Mouse (Mus musculus) embryonic facial prominence, embryonic 14.5 days (tissue): ENCODE data around the gene Ggnbp2. TPM values are rescaled to one million over a fixed set of nuclear protein-coding genes. Genes with fewer than 3 reads are reported as not detected.

Experiments
- ATAC-seq: fragments of 200-750 bp; cut with Nextera tagmentation; 2 replicates; pipeline ENCODE4 v1.8.0; 2017; ENCODE audit warnings: low read depth, moderate number of reproducible peaks, moderate TSS enrichment
- DNase-seq: peaks from one replicate; pipeline ENCODE4 v3.0.0-alpha.2; 2015; ENCODE audit warnings: low spot score
- H3K27ac ChIP-seq: fragments of 300-500 bp; sonication (generic); replicated peaks from 2 replicates; pipeline ENCODE4 v1.5.1; 2014; ENCODE audit warnings: low read depth, mild to moderate bottlenecking, low read length, moderate library complexity
- H3K27me3 ChIP-seq: fragments of 300-500 bp; sonication (generic); replicated peaks from 2 replicates; pipeline ENCODE4 v1.6.1; 2014; ENCODE audit warnings: low read length; ENCODE audit not compliant: control insufficient read depth, insufficient read depth
- H3K36me3 ChIP-seq: fragments of 300-500 bp; sonication (generic); 2 replicates; pipeline ENCODE4 v1.6.1; 2014; ENCODE audit warnings: low read length, mixed read lengths; ENCODE audit not compliant: control insufficient read depth, insufficient read depth
- H3K4me1 ChIP-seq: fragments of 300-500 bp; sonication (generic); 2 replicates; pipeline ENCODE4 v1.6.1; 2014; ENCODE audit warnings: antibody characterized with exemption, low read length; ENCODE audit not compliant: control insufficient read depth, insufficient read depth
- H3K4me2 ChIP-seq: fragments of 300-500 bp; sonication (generic); 2 replicates; pipeline ENCODE4 v1.6.1; 2014; ENCODE audit warnings: low read depth, mild to moderate bottlenecking, low read length, moderate library complexity, mixed read lengths
- H3K4me3 ChIP-seq: fragments of 300-500 bp; sonication (generic); 2 replicates; pipeline ENCODE4 v1.5.1; 2014; ENCODE audit warnings: low read depth, mild to moderate bottlenecking, low read length
- H3K9ac ChIP-seq: fragments of 300-500 bp; sonication (generic); 2 replicates; pipeline ENCODE4 v1.6.1; 2014; ENCODE audit warnings: low read depth, mild to moderate bottlenecking, low read length, moderate library complexity, mixed read lengths
- H3K9me3 ChIP-seq: fragments of 300-500 bp; sonication (generic); 2 replicates; pipeline ENCODE4 v1.6.1; 2016; ENCODE audit warnings: low read length; ENCODE audit not compliant: control insufficient read depth
- WGBS: fragments of 180-500 bp; shearing (Covaris S2); extraction: QIAGEN DNeasy Blood & Tissue Kit; methylation state at CpG from one replicate; pipeline ENCODE4 v1.1.7; 2014; 5-methylcytosine and 5-hydroxymethylcytosine counted together
- polyA plus RNA-seq: library from polyadenylated mRNA; unstranded; fragments of >200 nt; fragmentation: Nextera tagmentation; extraction: Ambion mirVana; gene quantifications from 2 replicates; pipeline ENCODE4 v1.2.1, GENCODE M21; 2014

Ggnbp2 gene
- polyA plus RNA-seq, 1 experiment from 2014 or later: 62.4 TPM

DNA sequence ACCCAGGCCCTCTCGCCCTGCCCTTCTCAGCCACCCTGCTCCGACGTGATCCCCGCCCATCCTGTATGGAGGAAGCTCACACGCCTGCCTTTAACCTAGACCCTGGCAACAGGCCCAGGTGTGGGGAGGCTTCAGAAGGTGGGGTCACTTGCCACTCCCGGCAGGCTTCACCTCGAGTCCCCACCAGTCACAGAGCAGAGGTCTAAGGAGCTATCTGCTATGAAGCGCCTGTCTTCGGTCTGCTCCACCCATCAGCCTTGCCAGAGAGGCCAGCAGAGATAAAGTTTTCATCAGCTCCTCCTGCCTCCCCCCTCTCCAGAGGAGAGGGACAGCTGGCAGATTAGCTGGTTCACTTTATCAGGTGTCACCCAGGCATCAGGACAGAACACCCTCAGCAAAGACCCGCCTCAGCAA lies 47.1 kb downstream of the Ggnbp2 start:
- ATAC-seq: no peak

DNA sequence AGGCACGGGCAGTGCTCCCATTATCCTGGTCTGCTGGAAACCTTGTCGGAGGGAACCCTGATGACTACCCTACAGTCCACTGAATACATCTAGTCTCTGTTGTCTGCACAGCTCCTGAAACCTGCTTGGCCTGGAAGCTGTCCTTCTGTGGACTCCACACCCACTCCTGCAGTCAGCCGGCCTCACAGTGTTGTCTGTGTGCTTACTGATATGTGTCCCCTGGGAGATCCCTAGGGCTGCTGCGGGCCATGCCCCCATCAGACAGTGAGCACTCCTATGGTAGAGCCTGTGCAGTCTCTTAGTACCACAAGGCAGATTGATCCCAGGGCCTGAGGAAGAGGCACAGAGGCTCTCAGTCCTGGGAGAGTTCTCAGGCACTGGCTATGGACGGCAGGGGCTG lies 48.1 kb downstream of the Ggnbp2 start:
- no peak for ATAC-seq
- no peak overlapping the region for H3K27ac ChIP-seq
- WGBS: 78% methylated on average over 5 of the region's 5 CpGs
- DNase-seq: no peak
- no peaks in the 10 kb centered on the region for H3K9me3 ChIP-seq
- no peak overlapping the region for H3K4me3 ChIP-seq
- H3K4me2 ChIP-seq: no peak overlapping the region
- H3K9ac ChIP-seq: no peak overlapping the region
- H3K4me1 ChIP-seq: no peaks in the 10 kb centered on the region
- no peaks in the 10 kb centered on the region for H3K27me3 ChIP-seq
- 0 out of 2 replicates have a peak, but pooled peaks cover 6% of the 10 kb centered on the region for H3K36me3 ChIP-seq

More for the DNA sequence above, 47.1 kb downstream of the Ggnbp2 start:
- Histone ChIP-seq H3K36me3 (0 out of 2 replicates have a peak, but pooled peaks cover 6% of the 10 kb centered on the region), H3K9ac (no peak overlapping the region), H3K4me2 (no peak overlapping the region), H3K4me3 (no peak overlapping the region), H3K27me3 (no peaks in the 10 kb centered on the region), H3K27ac (no peak overlapping the region), H3K9me3 (no peaks in the 10 kb centered on the region), H3K4me1 (peaks cover 8% of the 10 kb centered on the region)
- no peak for DNase-seq
- WGBS: 69% methylated on average over 10 of the region's 10 CpGs

DNA sequence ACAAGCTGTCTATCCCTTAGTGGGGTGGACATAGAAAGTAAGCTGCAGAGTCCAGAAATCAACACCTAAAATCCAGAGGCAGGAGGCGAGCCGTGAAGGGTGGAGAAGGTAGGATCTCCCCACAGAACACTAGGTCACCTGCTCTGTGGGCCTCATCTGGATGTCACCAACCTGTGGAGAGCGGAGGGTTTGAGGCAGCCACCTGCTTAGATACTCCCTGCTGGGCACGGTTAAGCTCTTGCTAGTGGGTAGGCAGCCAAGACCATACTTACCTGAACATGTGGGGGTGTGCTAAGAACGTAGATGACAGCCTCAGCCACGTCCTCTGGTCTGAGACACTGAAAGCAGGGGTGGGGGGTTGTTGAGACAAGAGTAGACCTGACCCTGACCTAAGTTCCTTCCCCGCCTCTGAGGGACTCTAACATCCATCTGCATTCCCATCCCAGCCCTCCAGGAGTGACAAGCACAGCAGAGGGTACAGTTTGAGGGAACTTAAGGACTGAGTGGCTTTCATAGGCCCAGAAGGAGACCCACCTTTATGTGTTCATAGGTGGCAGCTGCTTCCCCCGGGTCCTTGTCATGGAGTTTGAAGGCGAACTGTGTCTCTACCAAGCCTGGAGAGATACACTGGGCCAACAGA lies 49.4 kb downstream of the Ggnbp2 start:
- Histone ChIP-seq H3K4me1 (no peaks in the 10 kb centered on the region), H3K4me2 (no peak overlapping the region), H3K27ac (no peak overlapping the region), H3K9me3 (no peaks in the 10 kb centered on the region), H3K4me3 (no peak overlapping the region), H3K27me3 (no peaks in the 10 kb centered on the region), H3K9ac (no peak overlapping the region), H3K36me3 (0 out of 2 replicates have a peak, but pooled peaks cover 6% of the 10 kb centered on the region)
- WGBS: 81% methylated on average over 9 of the region's 9 CpGs
- DNase-seq (no peak), ATAC-seq (no peak)

DNA sequence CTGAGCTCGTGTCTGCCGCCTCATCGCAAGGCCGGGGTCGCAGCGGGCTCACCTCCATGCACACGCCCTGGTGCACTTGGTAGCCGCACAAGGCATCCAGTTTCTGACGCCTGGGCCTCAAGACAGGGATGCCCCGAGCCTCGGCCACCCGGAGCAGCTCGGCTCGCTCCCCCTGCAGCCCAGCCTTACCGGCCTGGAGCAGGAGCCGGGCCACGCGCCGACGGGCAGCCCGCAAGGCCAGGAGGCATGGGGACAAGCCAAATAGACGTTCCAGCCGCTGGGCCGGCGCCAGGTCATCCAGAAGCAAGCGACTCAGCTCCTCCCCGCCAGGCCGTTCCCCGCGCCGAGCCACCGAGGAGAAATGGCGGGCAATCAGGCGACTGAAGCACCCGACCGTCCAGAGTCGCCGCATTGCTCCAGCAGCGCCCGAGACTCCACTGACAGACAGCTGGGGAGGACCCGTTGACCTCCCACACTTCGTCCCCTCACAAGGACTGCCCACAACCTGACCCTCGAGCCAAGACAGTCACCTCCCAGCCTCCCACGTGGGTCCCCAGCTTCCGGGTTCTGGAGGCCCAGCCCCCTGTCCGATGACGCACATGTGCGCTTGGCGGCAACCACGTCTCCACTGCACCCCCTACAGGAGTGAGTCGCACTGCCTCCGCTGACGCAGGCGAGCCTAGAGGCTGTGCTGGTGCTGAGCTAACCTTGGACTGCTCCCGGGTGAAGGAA lies 51.5 kb downstream of the Ggnbp2 start, which contains the start of gene Mrm1:
Mrm1 (minus strand) TSS at position 555 of the 732 bp plus-strand sequence.
- H3K9me3 ChIP-seq: no peaks in the 10 kb centered on the region
- peak within 1 kb of the TSS; percentile 75 for H3K27ac ChIP-seq
- H3K4me1 ChIP-seq: no peaks in the 10 kb centered on the region
- peak within 1 kb of the TSS; percentile 72 for H3K4me3 ChIP-seq
- peak; percentile 93 for ATAC-seq
- peak within 1 kb of the TSS; percentile 99 for H3K4me2 ChIP-seq
- no peaks in the 10 kb centered on the region for H3K27me3 ChIP-seq
- peak within 1 kb of the TSS; percentile 76 for H3K9ac ChIP-seq
- under 1% methylated on average over 48 of the region's 55 CpGs for WGBS
- DNase-seq: peak; percentile 94
- H3K36me3 ChIP-seq: 0 out of 2 replicates have a peak, but pooled peaks cover 6% of the 10 kb centered on the region

DNA sequence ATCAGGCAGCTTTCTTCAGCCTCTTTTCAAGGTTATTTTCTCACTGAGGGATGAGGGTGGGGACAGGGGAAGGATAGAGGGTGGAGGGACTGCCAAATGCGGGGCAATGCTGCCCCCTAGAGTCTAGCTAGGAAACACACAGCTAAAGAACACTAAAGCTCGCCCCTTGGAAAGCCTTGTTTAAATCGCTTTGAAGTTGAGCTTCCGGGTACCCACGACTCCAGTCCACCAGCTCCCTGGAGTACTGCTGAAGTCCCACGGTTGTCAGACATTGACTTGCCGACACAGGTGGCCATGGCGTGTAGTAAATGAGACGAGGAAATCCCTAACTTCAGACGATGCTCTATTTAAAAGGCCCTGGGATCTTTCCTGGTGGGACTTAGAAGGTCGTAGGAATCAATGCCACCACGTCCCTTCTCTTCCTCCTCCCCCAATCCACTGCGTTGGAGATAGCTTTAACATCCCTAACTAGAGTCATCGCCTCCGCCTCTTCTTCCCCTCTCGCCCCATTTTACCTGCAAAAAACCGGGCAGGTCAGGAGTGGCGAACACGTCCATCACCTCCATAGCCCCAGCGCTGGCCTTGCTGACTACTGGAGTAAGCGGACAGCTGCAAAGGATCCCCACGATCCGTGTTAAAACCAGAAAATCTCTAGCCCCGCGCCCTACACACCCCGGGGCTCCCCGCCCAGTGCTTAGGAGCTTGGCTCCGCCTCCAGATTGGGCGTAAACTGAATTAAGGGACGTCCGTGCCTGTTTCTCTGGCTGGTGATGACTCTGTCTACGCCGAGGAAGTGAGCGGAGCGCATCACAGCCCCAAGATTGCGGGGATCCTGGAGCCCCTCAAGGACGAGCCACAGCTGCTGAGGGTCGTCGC lies 52.3 kb downstream of the Ggnbp2 start:
- DNase-seq: peak; percentile 90
- Histone ChIP-seq H3K4me2 (peak overlapping the region; percentile 99), H3K36me3 (0 out of 2 replicates have a peak, but pooled peaks cover 6% of the 10 kb centered on the region), H3K4me3 (peak overlapping the region; percentile 72), H3K27me3 (no peaks in the 10 kb centered on the region), H3K9ac (peak overlapping the region; percentile 76), H3K27ac (peak overlapping the region; percentile 75), H3K9me3 (no peaks in the 10 kb centered on the region), H3K4me1 (no peaks in the 10 kb centered on the region)
- under 1% methylated on average over 39 of the region's 39 CpGs for WGBS
- ATAC-seq: peak; percentile 60

DNA sequence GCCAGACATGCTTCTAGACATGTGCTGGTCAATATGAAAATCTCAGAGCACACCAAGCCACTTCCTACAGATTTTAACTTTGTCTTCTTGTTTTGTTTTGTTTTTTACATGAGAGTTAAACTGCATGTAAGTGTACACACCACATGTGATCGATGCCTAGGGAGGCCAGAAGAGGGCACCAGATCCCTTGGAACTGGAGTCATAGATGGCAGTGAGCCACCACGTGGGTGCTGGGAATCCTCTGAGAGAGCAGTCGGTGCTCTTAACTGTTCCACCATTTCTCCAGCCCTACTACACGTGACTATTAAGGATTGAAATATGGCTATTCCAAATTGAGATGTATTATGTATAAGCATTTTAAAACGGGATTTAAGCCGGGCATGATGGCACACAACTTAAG lies 53.3 kb downstream of the Ggnbp2 start:
- Histone ChIP-seq H3K4me2 (no peak overlapping the region), H3K36me3 (0 out of 2 replicates have a peak, but pooled peaks cover 6% of the 10 kb centered on the region)
- no peak for ATAC-seq

DNA sequence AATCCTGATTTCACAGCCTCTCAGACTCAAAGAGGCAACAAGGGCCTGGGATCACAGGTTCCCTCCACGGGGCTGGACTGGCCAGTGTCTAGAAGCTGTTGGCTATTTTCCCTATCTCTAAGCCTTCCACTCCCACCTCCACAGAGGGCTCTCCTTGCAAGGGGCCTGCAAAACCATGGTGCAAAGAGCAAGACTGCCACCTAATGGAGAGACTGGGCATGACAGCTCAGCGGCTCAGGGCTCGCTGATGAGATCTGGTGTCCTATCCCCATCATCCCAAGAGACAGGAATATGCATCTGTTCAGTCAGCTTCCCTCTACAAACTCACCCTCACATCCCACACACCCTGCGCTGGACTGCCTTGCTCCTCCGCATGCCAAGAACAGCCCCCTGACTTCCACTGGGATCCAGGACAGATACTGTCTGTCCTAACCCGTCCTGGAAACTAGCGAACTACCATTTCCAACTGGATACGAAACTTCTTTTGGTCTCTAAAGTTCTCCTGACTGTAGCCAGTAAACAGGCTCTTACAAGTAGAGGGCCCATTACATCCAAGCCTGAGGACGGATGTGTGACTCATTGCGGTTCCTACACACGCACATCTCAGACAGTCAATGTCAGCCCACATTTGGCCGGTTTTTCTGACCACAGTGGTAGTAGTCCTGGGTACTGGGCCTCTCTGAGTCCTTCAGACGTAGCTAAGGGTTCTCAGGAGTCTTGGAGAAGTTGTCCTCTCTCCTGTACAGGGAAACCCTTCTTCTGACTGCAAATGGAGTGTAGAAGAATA lies 56.7 kb downstream of the Ggnbp2 start:
- Histone ChIP-seq H3K4me3 (no peak overlapping the region), H3K36me3 (no peaks in the 10 kb centered on the region), H3K27ac (no peak overlapping the region), H3K9me3 (no peaks in the 10 kb centered on the region), H3K4me2 (no peak overlapping the region), H3K4me1 (no peaks in the 10 kb centered on the region), H3K27me3 (no peaks in the 10 kb centered on the region), H3K9ac (no peak overlapping the region)
- 51% methylated on average over 13 of the region's 13 CpGs for WGBS
- DNase-seq (peak; percentile 63), ATAC-seq (no peak)

More for the DNA sequence above, 53.3 kb downstream of the Ggnbp2 start:
- no peak overlapping the region for H3K9ac ChIP-seq
- H3K27me3 ChIP-seq: no peaks in the 10 kb centered on the region
- DNase-seq: no peak
- no peaks in the 10 kb centered on the region for H3K9me3 ChIP-seq
- H3K4me1 ChIP-seq: no peaks in the 10 kb centered on the region
- no peak overlapping the region for H3K27ac ChIP-seq
- H3K4me3 ChIP-seq: no peak overlapping the region
- 82% methylated on average over 6 of the region's 6 CpGs for WGBS

DNA sequence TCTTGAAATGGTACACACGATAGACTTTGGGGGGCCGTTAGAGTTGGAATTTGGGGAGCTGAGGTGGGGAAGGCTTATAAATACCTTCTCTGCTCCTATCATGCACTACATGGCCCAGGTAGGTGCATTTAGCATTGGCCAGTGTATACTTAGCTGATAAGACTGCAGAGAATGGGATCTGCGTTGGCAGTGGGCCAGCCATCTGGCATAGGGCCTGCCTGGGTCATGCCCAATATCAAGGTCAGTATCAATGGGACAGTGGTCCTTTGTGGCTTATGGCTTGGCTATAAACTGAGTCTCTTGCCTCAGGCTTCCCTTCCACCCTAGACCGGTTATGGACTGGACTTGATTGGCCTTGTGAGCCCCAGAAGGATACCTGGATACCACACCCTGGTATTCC lies 66.2 kb downstream of the Ggnbp2 start:
- H3K4me2 ChIP-seq: no peak overlapping the region
- no peaks in the 10 kb centered on the region for H3K27me3 ChIP-seq
- H3K4me1 ChIP-seq: no peaks in the 10 kb centered on the region
- no peak overlapping the region for H3K27ac ChIP-seq
- no peak overlapping the region for H3K9ac ChIP-seq
- no peaks in the 10 kb centered on the region for H3K9me3 ChIP-seq
- ATAC-seq (no peak), DNase-seq (no peak)
- no peak overlapping the region for H3K4me3 ChIP-seq
- 93% methylated on average over 4 of the region's 4 CpGs for WGBS
- H3K36me3 ChIP-seq: no peaks in the 10 kb centered on the region
